Mouse (Mus musculus) megakaryocyte, embryonic 14.5 days (primary cell): Measurements from ENCODE around the gene Enc1. TPM values are rescaled to one million over a fixed set of nuclear protein-coding genes. Genes with fewer than 3 reads are reported as not detected.

Source experiments
- H3K27me3 ChIP-seq: replicated peaks from 2 replicates; pipeline ENCODE3; 2012; ENCODE audit warnings: inconsistent platforms
- H3K36me3 ChIP-seq: replicated peaks from 2 replicates; pipeline ENCODE3; 2012; ENCODE audit warnings: low read length, inconsistent platforms, mixed read lengths
- H3K4me1 ChIP-seq: 2 replicates; pipeline ENCODE4 v1.6.1; 2012; ENCODE audit warnings: inconsistent platforms
- H3K4me3 ChIP-seq: replicated peaks from 2 replicates; pipeline ENCODE3; 2012; ENCODE audit warnings: moderate library complexity, mild to moderate bottlenecking, inconsistent platforms
- H3K9me3 ChIP-seq: 2 replicates; pipeline ENCODE4 v1.6.1; 2012; ENCODE audit warnings: inconsistent platforms
- FLI1 ChIP-seq: IDR thresholded peaks from 2 replicates; pipeline ENCODE4 v1.6.1; 2012; ENCODE audit warnings: low read length, inconsistent platforms, mixed read lengths
- GATA1 ChIP-seq: IDR thresholded peaks from 3 replicates; pipeline ENCODE4 v1.6.1; 2012; ENCODE audit warnings: mixed read lengths, low read length, inconsistent platforms, borderline replicate concordance
- polyA plus RNA-seq: library from polyadenylated mRNA; stranded (reverse); fragments of >175 nt; gene quantifications from 2 replicates; pipeline ENCODE4 v1.2.3, GENCODE M21; 2012; ENCODE audit warnings: low replicate concordance; ENCODE audit not compliant: insufficient read depth

Gene Enc1
- polyA plus RNA-seq, 1 experiment: 1.2 TPM

DNA sequence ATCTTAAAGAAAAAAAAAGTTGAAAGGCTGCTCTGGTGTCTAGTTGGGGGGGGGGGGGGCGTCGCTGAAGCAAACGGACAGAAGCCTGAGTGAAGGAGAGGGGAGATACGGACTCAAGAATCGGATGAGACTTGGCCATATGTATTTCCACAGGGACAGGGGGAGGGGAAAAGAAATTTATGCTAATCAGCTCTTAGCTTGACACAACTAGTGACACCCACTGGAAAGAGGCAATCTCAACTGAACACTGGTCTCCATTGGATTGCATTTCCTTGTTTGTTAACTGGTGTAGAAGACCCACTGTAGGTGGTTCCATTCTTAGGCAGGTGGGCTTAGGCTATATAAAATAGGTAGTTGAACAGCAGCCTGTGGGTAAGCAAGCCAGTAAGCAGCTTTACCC, 55.9 kb downstream of the Enc1 start:
- TF ChIP-seq GATA1 (no peak), FLI1 (no peak)
- Histone ChIP-seq H3K36me3 (no peaks in the 10 kb centered on the region), H3K9me3 (no peaks in the 10 kb centered on the region), H3K27me3 (peaks cover 2% of the 10 kb centered on the region), H3K4me3 (no peak overlapping the region), H3K4me1 (peaks cover 5% of the 10 kb centered on the region; the same call in 1 of the 2 replicates)

DNA sequence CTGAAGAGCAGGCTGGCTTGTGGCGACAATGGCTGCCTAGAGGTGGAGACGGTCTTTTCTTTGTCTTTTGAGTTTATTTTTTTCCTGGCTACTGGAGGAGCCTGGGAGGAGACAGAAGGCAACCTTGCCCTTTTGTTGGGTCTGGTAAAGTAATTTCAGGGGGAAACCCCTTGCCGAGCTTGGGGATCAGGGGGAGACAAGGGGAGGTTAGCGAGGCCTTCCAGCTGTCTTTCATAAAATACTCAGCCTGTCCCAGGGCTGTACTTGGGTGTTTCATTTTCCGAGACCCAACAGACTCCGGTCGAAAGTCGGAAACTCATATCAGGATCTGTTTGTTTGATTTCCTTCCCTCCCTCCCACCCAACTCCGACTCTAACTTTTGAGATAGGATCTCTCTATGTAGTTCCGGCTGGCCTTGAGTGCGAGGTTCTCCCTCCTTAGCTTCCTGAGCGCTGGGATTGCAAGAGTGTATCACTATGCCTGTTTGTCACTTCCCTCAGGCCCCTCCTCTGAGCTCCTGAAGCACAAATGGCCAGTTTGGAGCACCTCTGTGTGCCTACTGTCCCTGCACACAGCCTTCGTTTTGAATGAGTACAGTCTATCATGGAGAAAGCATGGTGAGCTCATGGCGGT, 56.6 kb downstream of the Enc1 start:
- Histone ChIP-seq H3K4me1 (peaks cover 5% of the 10 kb centered on the region; the same call in 1 of the 2 replicates), H3K36me3 (no peaks in the 10 kb centered on the region), H3K27me3 (peaks cover 2% of the 10 kb centered on the region), H3K9me3 (no peaks in the 10 kb centered on the region), H3K4me3 (no peak overlapping the region)
- no peak for TF ChIP-seq GATA1
- TF ChIP-seq FLI1: no peak

DNA sequence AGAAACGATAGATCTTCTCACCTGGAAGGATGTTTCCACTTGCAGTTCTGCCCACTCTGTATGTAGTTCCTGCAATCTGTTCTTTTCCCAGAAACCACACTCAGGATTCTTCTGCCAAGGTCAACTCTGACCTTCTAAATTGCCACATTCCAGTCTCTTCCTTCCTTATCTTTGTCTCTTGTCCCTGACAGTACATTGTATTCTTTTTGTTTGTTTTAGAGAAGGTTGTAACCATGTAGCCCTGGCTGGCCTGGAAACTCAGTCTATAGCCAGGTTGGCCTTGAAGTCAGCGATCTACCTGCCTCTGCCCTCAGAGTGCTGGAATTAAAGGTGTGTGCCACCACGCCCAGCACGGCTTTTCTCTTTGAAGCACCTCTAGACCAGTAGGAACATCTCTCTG, 58.0 kb downstream of the Enc1 start:
- Histone ChIP-seq H3K4me3 (no peak overlapping the region), H3K36me3 (no peaks in the 10 kb centered on the region), H3K27me3 (peaks cover 2% of the 10 kb centered on the region), H3K4me1 (peaks cover 5% of the 10 kb centered on the region; the same call in 1 of the 2 replicates), H3K9me3 (peaks cover 6% of the 10 kb centered on the region)
- TF ChIP-seq GATA1: no peak
- TF ChIP-seq FLI1: no peak

DNA sequence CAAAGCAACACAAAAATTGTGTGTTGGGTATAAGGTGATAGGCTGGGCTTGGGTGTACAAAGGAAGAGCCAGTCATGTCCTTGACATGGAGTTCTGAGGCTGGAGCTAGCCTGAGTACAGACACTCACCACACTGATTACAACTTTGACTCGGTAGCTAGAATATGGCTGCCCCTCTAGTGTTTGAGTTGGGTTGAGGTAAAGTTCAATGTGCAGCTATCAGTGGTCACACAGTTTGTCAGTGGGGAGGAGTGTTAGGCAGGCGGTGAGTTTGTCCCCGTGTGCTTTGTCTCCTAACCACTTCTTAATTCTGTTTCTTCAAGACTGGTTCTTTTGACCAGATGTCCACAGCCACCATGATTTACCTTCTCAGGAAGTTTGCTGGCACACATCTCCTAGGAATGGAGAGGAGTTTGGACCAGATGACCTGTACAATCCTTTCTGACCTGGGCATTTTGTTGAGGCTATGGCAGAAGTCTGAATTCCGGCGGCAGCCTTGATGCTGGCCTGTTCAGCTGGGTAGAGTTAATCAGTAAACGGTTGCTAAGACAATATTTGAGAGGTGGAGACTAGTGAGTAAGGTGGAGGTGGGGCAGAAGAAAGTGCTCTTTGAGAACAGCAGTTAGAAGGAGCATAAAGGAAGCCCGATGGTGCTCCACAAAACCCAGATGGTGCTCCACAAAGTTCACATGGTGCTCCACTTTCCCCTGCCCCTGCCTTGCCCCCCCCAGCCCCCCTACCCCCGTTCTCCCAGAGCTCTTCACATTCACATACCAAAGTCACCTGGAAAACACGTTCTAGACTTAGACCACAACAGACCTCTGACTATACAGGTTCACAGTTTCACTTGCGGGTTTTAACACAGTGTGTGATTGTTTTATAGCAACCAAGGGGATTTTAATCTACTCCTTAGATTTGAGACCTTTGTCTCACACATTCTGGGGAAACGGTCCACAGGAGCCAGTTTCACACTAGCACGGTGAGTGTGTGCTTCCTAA, 59.3 kb downstream of the Enc1 start:
- no peak overlapping the region for H3K4me3 ChIP-seq
- TF ChIP-seq FLI1 (no peak), GATA1 (no peak)
- peaks cover 5% of the 10 kb centered on the region; the same call in 1 of the 2 replicates for H3K4me1 ChIP-seq
- H3K36me3 ChIP-seq: no peaks in the 10 kb centered on the region
- peaks cover 2% of the 10 kb centered on the region for H3K27me3 ChIP-seq
- H3K9me3 ChIP-seq: peaks cover 6% of the 10 kb centered on the region

Other genes starting within 250 kb of the Enc1 start
- not detected in 2 replicates for gene 1700029F12Rik, start 206.7 kb upstream of the Enc1 start, polyA plus RNA-seq
- gene Fam169a, start 173.8 kb upstream of the Enc1 start, polyA plus RNA-seq: 0.25 TPM in 1 of 2 replicates, not detected in the other
- 0.32 TPM in 1 of 2 replicates, not detected in the other for gene Gm6169, start 141.9 kb upstream of the Enc1 start, polyA plus RNA-seq
- 2.1 and 10.8 TPM in 2 replicates for gene Gfm2, start 103.2 kb upstream of the Enc1 start, polyA plus RNA-seq
- gene Nsa2, start 103.2 kb upstream of the Enc1 start, polyA plus RNA-seq: 4.6 and 17.8 TPM in 2 replicates
- 9.3 and 23.5 TPM in 2 replicates for gene Hexb, start 42.7 kb upstream of the Enc1 start, polyA plus RNA-seq